Mouse (Mus musculus) skeletal muscle tissue, adult 2 months (tissue): ENCODE data around the gene Naa38.
A peak's percentile ranks its signal among the peaks of the same experiment; 100 is the strongest.
"Not testable (repeated sequence)": the region's sequence is repeated elsewhere in the genome, so short reads cannot be mapped to it uniquely, and the experiment has no call there.

Experiments
- DNase-seq: peaks from one replicate; pipeline ENCODE4 v3.0.0-alpha.2; 2012; ENCODE audit warnings: low read depth, low spot score

The Naa38 gene

GRCm38 (mm10) chr11:69373223-69373965 is 21.9 kb upstream of the Naa38 start:
- DNase-seq, result no peak

GRCm38 (mm10) chr11:69375646-69376045 is 19.6 kb upstream of the Naa38 start:
- DNase-seq, result no peak

- no peak for DNase-seq
These were observed 17.5 kb upstream of the Naa38 start for GRCm38 (mm10) chr11:69377766-69378165.

GRCm38 (mm10) chr11:69379600-69379999 is 15.7 kb upstream of the Naa38 start:
- DNase-seq, result no peak

GRCm38 (mm10) chr11:69381356-69381755 is 13.9 kb upstream of the Naa38 start:
- no peak for DNase-seq

GRCm38 (mm10) chr11:69382478-69383105 is 12.7 kb upstream of the Naa38 start:
- DNase-seq, result no peak

GRCm38 (mm10) chr11:69384979-69385378 is 10.3 kb upstream of the Naa38 start:
- DNase-seq, result no peak

- DNase-seq, result no peak
These were observed 8.5 kb upstream of the Naa38 start for GRCm38 (mm10) chr11:69386758-69387157.

GRCm38 (mm10) chr11:69388680-69389079 is 6.6 kb upstream of the Naa38 start:
- no peak for DNase-seq

GRCm38 (mm10) chr11:69389531-69390399 is 5.5 kb upstream of the Naa38 start:
- DNase-seq, result no peak

GRCm38 (mm10) chr11:69390400-69391034 is 4.8 kb upstream of the Naa38 start:
- DNase-seq, result no peak

- not testable (repeated sequence) for DNase-seq
These were observed 608 bp upstream of the Naa38 start for GRCm38 (mm10) chr11:69394591-69395167.

- peak; percentile 99 for DNase-seq
These were observed 517 bp downstream of the Naa38 start for GRCm38 (mm10) chr11:69395634-69396373.

- no peak for DNase-seq
These were observed 1.5 kb downstream of the Naa38 start for GRCm38 (mm10) chr11:69396772-69397171.

- DNase-seq, result no peak
These were observed 2.3 kb downstream of the Naa38 start for GRCm38 (mm10) chr11:69397581-69398057.

- DNase-seq, result no peak
These were observed 2.8 kb downstream of the Naa38 start, which contains the start of gene Tmem88 for GRCm38 (mm10) chr11:69398059-69398458. TSS of gene Tmem88 (minus strand) at chr11:69398234.

GRCm38 (mm10) chr11:69398486-69399200 is 3.4 kb downstream of the Naa38 start:
- DNase-seq, result no peak

- no peak for DNase-seq
These were observed 4.2 kb downstream of the Naa38 start for GRCm38 (mm10) chr11:69399201-69400082.
